Mouse (Mus musculus): ENCODE measurements around the gene Siglece.

- TF ChIP-seq CTCF (IDR thresholded peaks at IDR 0.05; ENCODE audit: low read depth) (no peak), EP300 (optimal IDR thresholded peaks at IDR 0.05) (no peak)
Measured at GRCm38 (mm10) chr7:43622927-43623326, 37.0 kb downstream of the Siglece start.
